Mouse (Mus musculus): Measurements from ENCODE around the gene Crisp2.
"Not testable (repeated sequence)": the region's sequence is repeated elsewhere in the genome, so short reads cannot be mapped to it uniquely, and the experiment has no call there.

The Crisp2 gene

GRCm38 (mm10) chr17:40806953-40807572, at the start of gene Crisp2:
Gene Crisp2, minus strand, starts transcription at chr17:40807003.
- DNase-seq (ENCODE audit: low read depth, low spot score) = no peak

- no peak for DNase-seq (ENCODE audit: low read depth, low spot score)
Measured at GRCm38 (mm10) chr17:40855065-40855464, 48.3 kb upstream of the Crisp2 start.

- peak; percentile 61 for DNase-seq (ENCODE audit: low read depth, low spot score)
Measured at GRCm38 (mm10) chr17:40837308-40837707, 30.5 kb upstream of the Crisp2 start.

- peak; percentile 13 for DNase-seq (ENCODE audit: low read depth, low spot score)
Measured at GRCm38 (mm10) chr17:40831870-40832269, 25.1 kb upstream of the Crisp2 start.

- peak; percentile 65 for DNase-seq (ENCODE audit: low read depth, low spot score)
Measured at GRCm38 (mm10) chr17:40824549-40824948, 17.7 kb upstream of the Crisp2 start.

GRCm38 (mm10) chr17:40823817-40824216, 17.0 kb upstream of the Crisp2 start:
- DNase-seq (ENCODE audit: low read depth, low spot score) = peak; percentile 46

- no peak for DNase-seq (ENCODE audit: low read depth, low spot score)
Measured at GRCm38 (mm10) chr17:40821477-40821876, 14.7 kb upstream of the Crisp2 start.

- no peak for DNase-seq (ENCODE audit: low read depth, low spot score)
Measured at GRCm38 (mm10) chr17:40817340-40817943, 10.6 kb upstream of the Crisp2 start.

GRCm38 (mm10) chr17:40812259-40812658, 5.5 kb upstream of the Crisp2 start:
- DNase-seq (ENCODE audit: low read depth, low spot score) = no peak

- DNase-seq (ENCODE audit: low read depth, low spot score) = no peak
Measured at GRCm38 (mm10) chr17:40811560-40811959, 4.8 kb upstream of the Crisp2 start.

- no peak for DNase-seq (ENCODE audit: low read depth, low spot score)
Measured at GRCm38 (mm10) chr17:40810934-40811333, 4.1 kb upstream of the Crisp2 start, which contains the start of gene Rhag. Gene Rhag, plus strand, starts transcription at chr17:40811126.

- DNase-seq (ENCODE audit: low read depth, low spot score) = no peak
Measured at GRCm38 (mm10) chr17:40808071-40808470, 1.3 kb upstream of the Crisp2 start.

- DNase-seq (ENCODE audit: low read depth, low spot score) = no peak
Measured at GRCm38 (mm10) chr17:40806550-40806949, 253 bp downstream of the Crisp2 start.

GRCm38 (mm10) chr17:40802707-40803340, 4.0 kb downstream of the Crisp2 start:
- no peak for DNase-seq (ENCODE audit: low read depth, low spot score)

- peak; percentile 70 for DNase-seq (ENCODE audit: low read depth, low spot score)
Measured at GRCm38 (mm10) chr17:40793921-40794854, 12.6 kb downstream of the Crisp2 start.

GRCm38 (mm10) chr17:40789877-40790276, 16.9 kb downstream of the Crisp2 start:
- DNase-seq (ENCODE audit: low read depth, low spot score) = no peak

- no peak for DNase-seq (ENCODE audit: low read depth, low spot score)
Measured at GRCm38 (mm10) chr17:40767120-40767519, 39.7 kb downstream of the Crisp2 start.

- DNase-seq (ENCODE audit: low read depth, low spot score) = no peak
Measured at GRCm38 (mm10) chr17:40763662-40764061, 43.1 kb downstream of the Crisp2 start.

- DNase-seq (ENCODE audit: low read depth, low spot score) = no peak
Measured at GRCm38 (mm10) chr17:40731724-40732123, 75.1 kb downstream of the Crisp2 start.

- no peak for DNase-seq (ENCODE audit: low read depth, low spot score)
Measured at GRCm38 (mm10) chr17:40731296-40731695, 75.5 kb downstream of the Crisp2 start.

GRCm38 (mm10) chr17:40726820-40727219, 80.0 kb downstream of the Crisp2 start, which contains the start of gene Esp1:
Gene Esp1, plus strand, starts transcription at chr17:40727120.
- DNase-seq (ENCODE audit: low read depth, low spot score) = no peak

- not testable (repeated sequence) for DNase-seq (ENCODE audit: low read depth, low spot score)
Measured at GRCm38 (mm10) chr17:40717055-40717454, 89.7 kb downstream of the Crisp2 start.

Data from ZHBTc4 (cell line).